Mouse (Mus musculus): ENCODE data around the gene Ppp2r2c.

Gene Ppp2r2c

GRCm38 (mm10) chr5:36875956-36876355 lies 7.6 kb downstream of the Ppp2r2c start:
- DNase-seq: peak; percentile 37 to 58

- DNase-seq: peak; percentile 42 to 69
Observed at GRCm38 (mm10) chr5:36876777-36877396, 8.6 kb downstream of the Ppp2r2c start.

GRCm38 (mm10) chr5:36877641-36878040 lies 9.3 kb downstream of the Ppp2r2c start:
- DNase-seq: peak; percentile 67 to 72

GRCm38 (mm10) chr5:36878801-36879200 lies 10.5 kb downstream of the Ppp2r2c start:
- peak in 1 of 2 experiments; percentile 24 for DNase-seq

- peak; percentile 94 to 97 for DNase-seq
Observed at GRCm38 (mm10) chr5:36880622-36881021, 12.3 kb downstream of the Ppp2r2c start.

- DNase-seq: peak in 1 of 2 experiments; percentile 29
Observed at GRCm38 (mm10) chr5:36883516-36883915, 15.2 kb downstream of the Ppp2r2c start.

GRCm38 (mm10) chr5:36885067-36885466 lies 16.8 kb downstream of the Ppp2r2c start:
- no peak for DNase-seq

- no peak for DNase-seq
Observed at GRCm38 (mm10) chr5:36885595-36885994, 17.3 kb downstream of the Ppp2r2c start.

GRCm38 (mm10) chr5:36886298-36886697 lies 18.0 kb downstream of the Ppp2r2c start:
- DNase-seq: peak in 1 of 2 experiments; percentile 52

- DNase-seq: peak; percentile 75 to 84
Observed at GRCm38 (mm10) chr5:36886852-36887283, 18.6 kb downstream of the Ppp2r2c start.

- DNase-seq: peak; percentile 72 to 77
Observed at GRCm38 (mm10) chr5:36887299-36887988, 19.1 kb downstream of the Ppp2r2c start.

- DNase-seq: peak; percentile 75 to 85
Observed at GRCm38 (mm10) chr5:36888501-36888900, 20.2 kb downstream of the Ppp2r2c start.

GRCm38 (mm10) chr5:36888911-36889310 lies 20.6 kb downstream of the Ppp2r2c start:
- peak in 1 of 2 experiments; percentile 57 for DNase-seq

GRCm38 (mm10) chr5:36889380-36889886 lies 21.1 kb downstream of the Ppp2r2c start:
- DNase-seq: no peak

- no peak for DNase-seq
Observed at GRCm38 (mm10) chr5:36890794-36891193, 22.5 kb downstream of the Ppp2r2c start.

- DNase-seq: peak; percentile 79 to 81
Observed at GRCm38 (mm10) chr5:36891793-36892470, 23.6 kb downstream of the Ppp2r2c start.

GRCm38 (mm10) chr5:36893263-36893662 lies 24.9 kb downstream of the Ppp2r2c start:
- peak; percentile 72 to 88 for DNase-seq

- DNase-seq: no peak
Observed at GRCm38 (mm10) chr5:36894070-36894469, 25.8 kb downstream of the Ppp2r2c start.

- DNase-seq: peak; percentile 85 to 90
Observed at GRCm38 (mm10) chr5:36894604-36895368, 26.5 kb downstream of the Ppp2r2c start.

GRCm38 (mm10) chr5:36895621-36896573 lies 27.6 kb downstream of the Ppp2r2c start:
- DNase-seq: no peak

GRCm38 (mm10) chr5:36897999-36898398 lies 29.7 kb downstream of the Ppp2r2c start:
- DNase-seq: peak in 1 of 2 experiments; percentile 70

Measured in cerebellum, postnatal 14 days (tissue).